Mouse (Mus musculus) cerebral cortex, adult 2 months (tissue): ENCODE data around the gene Als2cl.

Experiments used
- WGBS: fragments of 180-500 bp; shearing (Covaris S2); methylation state at CpG from one replicate; pipeline ENCODE4 v1.1.7; 2018; 5-methylcytosine and 5-hydroxymethylcytosine counted together

Gene Als2cl

DNA sequence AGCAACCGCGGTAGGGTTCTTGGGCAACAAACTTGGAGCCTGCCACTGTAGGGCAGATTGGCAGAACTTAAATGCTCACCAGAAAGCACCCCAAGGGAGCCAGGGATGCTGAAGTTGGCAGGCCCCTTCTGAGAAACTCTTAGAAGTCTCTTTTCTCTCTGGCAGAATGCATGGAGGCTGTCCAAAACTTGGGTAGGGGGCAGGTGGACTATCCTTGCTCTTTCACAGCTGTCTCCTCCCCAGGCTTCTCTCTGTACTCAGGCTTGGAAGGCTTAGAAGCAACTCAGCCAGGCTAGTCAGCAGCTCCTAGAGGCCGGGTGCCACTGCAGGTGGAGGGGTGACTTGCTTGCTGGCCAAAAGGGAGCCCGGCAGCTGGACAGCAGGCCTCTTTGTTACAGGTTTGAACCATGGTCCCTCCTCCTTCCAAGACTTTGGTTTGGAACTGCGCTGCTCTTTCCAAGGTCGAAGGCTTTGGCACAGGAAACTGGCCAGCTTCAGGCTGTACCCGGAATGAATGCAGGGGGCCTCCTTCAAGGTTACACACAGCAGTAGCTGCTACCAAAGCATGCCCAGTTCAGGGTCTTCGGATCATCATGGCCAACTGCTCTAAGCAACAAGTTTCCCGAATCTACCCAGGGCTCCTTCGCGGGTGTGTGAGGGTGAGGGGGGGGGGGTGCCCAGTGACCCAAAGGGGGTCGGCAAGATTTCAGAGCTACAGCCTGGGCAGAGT lies at the start of gene Als2cl:
Gene Als2cl (plus strand): TSS at position 680 of the 730 bp plus-strand sequence.
- 30% methylated on average over 12 of the region's 12 CpGs for WGBS

GRCm38 (mm10) chr9:110833021-110833420 lies 46.6 kb upstream of the Als2cl start:
- 73% methylated on average over 5 of the region's 5 CpGs for WGBS

DNA sequence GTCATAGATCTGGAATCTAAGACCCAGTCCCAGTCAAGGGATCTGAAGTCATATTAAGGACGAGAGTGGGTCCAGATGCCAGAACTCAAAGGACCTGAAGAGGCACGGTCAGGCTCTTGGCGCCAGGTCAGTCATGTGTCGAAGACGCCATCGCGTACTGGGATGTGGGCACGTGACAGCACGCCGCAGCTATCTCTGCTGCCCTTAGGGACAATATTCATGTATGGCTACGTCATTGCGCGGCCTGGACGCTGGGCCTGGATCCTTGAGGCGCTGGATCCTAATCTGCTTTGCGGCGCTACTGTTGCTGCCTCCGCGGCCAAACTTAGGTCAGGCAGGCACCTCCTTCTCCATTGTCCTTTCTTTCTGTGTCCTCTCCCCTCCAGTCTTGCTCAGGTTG lies 45.3 kb upstream of the Als2cl start, which contains the start of gene Prss45:
Gene Prss45 (plus strand): TSS at position 178 of the 400 bp plus-strand sequence.
- WGBS: 87% methylated on average over 19 of the region's 19 CpGs

- WGBS: 51% methylated on average over 10 of the region's 10 CpGs
Observed at GRCm38 (mm10) chr9:110834961-110835360, 44.7 kb upstream of the Als2cl start.

GRCm38 (mm10) chr9:110836112-110836511 lies 43.6 kb upstream of the Als2cl start:
- WGBS: 72% methylated on average over 2 of the region's 2 CpGs

DNA sequence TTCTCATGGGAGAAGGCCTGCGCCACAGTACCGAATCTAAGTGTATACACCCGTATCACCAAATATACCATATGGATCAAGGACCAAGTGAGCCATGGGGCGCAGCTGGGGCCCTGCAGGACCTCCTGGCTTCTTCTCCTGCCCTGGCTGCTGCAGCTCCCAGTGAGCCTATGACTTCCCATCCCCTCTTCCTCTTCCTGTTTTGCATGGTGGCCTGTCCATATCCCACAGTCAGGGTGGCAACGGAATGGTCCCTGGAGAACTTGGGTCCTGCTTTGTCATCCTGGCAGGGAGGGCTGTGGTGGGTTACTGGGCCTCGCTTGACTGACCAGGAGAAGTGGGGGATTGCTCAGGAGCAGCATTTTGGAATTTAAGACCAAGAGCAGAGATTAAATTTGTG lies 38.8 kb upstream of the Als2cl start:
- WGBS: 94% methylated on average over 6 of the region's 6 CpGs

GRCm38 (mm10) chr9:110841438-110841837 lies 38.2 kb upstream of the Als2cl start:
- 53% methylated on average over 2 of the region's 2 CpGs for WGBS

GRCm38 (mm10) chr9:110844206-110844605 lies 35.5 kb upstream of the Als2cl start, which contains the start of gene Prss46:
Prss46 (plus strand) TSS chr9:110844506.
- WGBS: 90% methylated on average over 10 of the region's 10 CpGs

GRCm38 (mm10) chr9:110849162-110849561 lies 30.5 kb upstream of the Als2cl start:
- 74% methylated on average over 7 of the region's 7 CpGs for WGBS

DNA sequence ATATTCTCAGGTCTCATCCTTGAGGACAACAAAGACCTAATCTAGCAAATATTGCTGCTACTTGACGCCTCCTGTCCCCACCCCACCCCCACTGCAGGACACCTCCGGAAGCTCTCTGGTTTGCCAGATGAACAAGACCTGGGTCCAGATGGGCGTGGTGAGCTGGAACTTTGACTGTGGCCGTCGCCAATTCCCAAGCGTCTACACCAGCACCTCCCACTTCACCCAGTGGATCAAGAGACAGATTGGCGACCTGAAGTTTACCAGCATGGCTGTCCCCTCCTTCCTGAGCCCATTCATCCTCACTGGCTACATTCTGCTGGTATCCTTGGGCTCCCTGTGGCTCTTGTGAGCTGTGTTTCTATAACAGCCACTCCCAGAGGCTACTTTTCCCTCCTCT lies 23.8 kb upstream of the Als2cl start:
- 87% methylated on average over 7 of the region's 7 CpGs for WGBS

GRCm38 (mm10) chr9:110856920-110857319 lies 22.8 kb upstream of the Als2cl start:
- 63% methylated on average over 4 of the region's 4 CpGs for WGBS

DNA sequence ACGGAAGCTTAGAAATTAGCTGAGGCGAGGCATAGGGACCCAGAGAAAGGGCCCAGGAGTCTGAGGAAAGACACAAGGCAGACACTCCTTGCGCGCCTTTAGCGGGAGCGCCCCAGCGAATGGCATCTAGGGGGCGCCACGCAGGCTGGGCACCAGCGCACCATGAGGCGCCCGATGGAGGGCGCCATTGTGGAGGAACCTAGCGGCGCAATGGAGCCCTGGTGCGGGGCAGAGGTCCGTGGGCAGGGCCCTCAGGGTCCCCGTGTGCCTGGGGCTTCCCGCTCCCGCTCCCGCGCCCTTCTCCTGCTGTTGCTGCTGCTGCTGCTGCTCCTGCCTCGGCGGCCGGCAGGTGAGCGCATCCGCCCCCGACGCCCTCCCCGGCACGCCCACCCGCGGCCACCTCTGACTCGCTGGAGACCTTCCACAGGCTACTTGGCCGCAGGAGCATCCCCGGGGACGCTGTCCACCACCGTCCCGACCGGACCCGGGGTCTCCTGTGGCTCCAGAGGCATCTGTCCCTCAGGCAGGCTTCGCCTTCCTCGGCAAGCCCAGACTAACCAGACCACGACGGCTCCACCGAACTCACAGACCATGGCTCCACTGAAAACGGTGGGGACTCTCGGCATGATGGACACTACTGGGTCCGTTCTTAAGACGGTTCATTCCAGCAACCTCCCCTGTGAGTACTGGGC lies 21.7 kb upstream of the Als2cl start, which contains the start of gene Prss50:
Gene Prss50 (plus strand): TSS at position 187 of the 692 bp plus-strand sequence.
- WGBS: 24% methylated on average over 49 of the region's 50 CpGs

DNA sequence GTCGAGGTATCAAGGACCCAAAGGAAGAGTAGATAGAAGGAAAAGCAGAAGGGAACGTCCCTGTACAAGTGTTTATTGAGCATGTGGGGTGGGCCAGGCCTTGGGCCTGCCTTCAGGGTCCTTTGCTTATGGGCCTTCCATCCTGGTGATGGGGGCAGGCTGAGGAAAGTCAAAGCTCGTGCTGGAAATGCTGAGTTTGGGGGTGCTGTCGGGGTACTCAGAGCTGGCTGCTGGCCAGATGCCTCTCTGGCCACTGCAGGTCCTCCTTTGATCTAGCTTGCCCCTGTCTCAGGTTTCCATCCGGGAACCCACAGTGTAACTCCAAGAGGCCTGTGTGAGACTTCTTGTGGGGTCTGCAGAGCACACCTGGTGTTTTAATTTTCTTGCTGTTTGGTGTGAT lies 21.1 kb upstream of the Als2cl start:
- WGBS: 82% methylated on average over 5 of the region's 5 CpGs

DNA sequence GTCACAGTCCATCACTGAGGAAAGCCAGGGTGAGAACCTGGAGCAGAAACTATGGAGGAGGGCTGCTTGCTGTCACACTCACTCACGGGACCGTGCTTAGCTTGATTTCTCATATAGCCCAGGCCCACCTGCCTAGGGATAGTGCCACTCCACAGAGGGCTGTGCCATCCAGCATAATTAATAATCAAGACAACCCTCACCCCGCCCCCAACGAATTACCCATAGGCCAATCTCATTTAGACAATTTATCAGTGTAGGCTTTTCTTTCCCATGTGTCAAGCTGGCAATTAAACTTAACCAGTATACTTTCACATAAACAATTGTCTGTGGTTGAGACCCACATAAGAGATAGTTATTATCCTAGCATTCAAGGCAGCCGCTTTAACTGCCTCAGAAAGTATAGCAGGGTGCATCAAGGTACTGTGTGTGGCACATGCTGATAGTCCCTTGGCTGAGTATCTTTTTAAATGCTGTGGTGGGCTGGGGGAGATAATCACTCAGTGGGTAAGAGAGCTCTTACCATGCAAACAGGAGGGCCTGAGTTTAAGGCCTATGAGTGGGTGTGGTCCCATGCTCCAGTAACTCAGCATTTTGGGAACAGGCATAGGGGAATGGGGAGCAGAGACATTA lies 20.6 kb upstream of the Als2cl start:
- WGBS: 97% methylated on average over 5 of the region's 5 CpGs

GRCm38 (mm10) chr9:110871030-110871429 lies 8.6 kb upstream of the Als2cl start:
- 30% methylated on average over 7 of the region's 7 CpGs for WGBS

DNA sequence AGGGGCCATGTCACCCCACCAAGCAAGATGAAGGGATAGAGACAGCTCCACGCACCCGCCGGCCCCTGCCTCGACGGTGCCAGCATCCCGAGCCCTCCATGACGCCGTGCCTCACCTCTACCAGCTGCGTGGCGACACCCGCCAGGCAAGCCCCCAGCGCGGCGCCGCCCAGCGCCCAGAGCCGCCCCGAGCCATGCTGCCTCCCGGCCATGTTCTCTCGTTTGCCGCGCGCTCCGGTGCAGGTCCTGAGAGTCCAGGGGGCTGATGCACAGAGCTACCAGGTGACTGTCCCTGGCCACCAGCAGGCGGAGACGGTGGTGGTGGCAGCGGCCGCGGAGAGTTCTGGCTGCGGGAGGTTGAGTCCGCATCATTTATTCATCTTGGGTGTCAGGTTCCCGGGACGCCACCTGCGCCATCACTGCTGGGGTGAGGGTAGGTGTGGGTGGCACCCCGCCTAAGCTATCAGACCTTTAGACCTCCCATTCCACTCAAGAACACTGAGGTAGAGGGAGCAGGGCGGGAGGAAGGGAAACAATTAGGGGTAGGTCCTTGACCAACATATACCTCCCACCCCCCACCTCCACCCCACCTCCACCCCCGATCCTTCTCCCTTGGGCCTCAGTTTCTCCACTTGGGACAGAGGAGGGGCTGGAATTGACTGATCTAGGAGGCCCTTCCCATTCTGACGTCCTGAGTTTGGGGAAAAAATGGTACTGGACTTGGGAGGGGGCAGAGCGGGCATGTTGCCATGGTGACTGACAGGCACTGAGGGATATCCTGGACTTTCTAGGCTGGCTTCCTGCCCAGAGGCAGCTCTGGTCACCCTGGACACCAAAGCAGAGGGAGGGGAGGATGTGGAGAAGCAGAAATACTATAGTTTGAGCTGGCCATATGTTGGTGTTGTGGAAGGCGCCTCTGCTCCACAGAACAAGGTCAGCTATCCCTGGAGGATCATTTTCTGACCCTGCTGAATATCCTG lies 5.7 kb upstream of the Als2cl start:
- 14% methylated on average over 40 of the region's 40 CpGs for WGBS

DNA sequence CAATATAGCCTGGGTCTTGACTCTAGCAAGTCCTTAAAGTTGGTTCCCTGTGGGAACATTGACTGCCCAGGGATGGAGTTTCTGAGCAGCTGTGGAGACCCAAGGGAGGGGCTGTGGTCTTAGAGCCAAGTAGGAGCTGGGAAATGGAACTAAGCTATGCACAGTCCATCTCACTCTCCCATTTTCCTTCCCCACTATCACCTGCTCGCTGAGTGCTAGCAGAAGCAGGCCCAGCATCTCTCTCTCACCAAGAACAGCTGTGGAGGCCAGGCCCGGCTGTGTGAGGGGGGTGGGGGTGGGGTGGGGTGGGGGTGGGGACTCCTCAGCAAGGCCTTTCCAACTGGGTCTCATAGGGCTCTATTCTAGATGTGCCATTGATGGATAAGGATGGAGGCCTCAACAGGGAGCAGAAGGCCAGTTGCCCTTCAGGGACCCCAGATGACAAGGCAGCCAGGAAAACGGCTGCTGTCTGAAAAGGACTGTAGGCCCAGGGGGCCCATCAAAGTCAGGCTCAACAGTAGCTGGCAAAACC lies 4.9 kb upstream of the Als2cl start:
- WGBS: 44% methylated on average over 3 of the region's 3 CpGs

GRCm38 (mm10) chr9:110875288-110875695 lies 4.4 kb upstream of the Als2cl start:
- WGBS: 50% methylated on average over 6 of the region's 6 CpGs

GRCm38 (mm10) chr9:110877353-110877752 lies 2.3 kb upstream of the Als2cl start:
- 93% methylated on average over 1 of the region's 1 CpGs for WGBS

DNA sequence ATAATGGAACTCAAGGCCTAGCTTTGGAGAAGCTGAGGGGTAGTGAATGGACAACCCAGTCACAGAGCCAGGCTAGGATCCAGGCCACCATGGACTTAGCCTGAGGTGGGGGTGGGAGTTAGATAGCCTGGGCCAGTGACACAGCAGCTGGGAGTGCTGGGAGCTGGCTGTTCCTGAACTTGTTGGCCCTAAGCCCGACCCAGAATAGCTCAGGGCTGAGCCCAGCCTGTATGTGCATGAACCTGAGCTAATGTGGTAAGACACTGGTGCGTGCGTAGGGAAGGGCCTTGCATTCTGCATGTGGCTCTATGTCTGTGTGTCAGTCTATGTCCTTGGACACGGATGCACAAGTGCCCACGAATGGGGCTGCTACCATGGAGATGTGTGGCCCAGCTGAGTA lies 1.8 kb upstream of the Als2cl start:
- WGBS: 72% methylated on average over 5 of the region's 5 CpGs

GRCm38 (mm10) chr9:110879998-110880561 lies 410 bp downstream of the Als2cl start, which contains the start of gene Tmie:
Tmie (minus strand) TSS chr9:110880113.
- under 1% methylated on average over 50 of the region's 57 CpGs for WGBS
